Mouse (Mus musculus) right cerebral cortex, postnatal 4 days (tissue): ENCODE results near the gene Arhgef15.

Source experiments
- DNase-seq: peaks from one replicate; pipeline ENCODE4 v3.0.0-alpha.2; 2022

Gene Arhgef15

GRCm38 (mm10) chr11:68911531-68912177 is 45.6 kb downstream of the Arhgef15 start:
- no peak for DNase-seq

GRCm38 (mm10) chr11:68908846-68909503 is 48.3 kb downstream of the Arhgef15 start:
- no peak for DNase-seq

- no peak for DNase-seq
These were observed 50.0 kb downstream of the Arhgef15 start for GRCm38 (mm10) chr11:68907251-68907650.

GRCm38 (mm10) chr11:68906461-68906790 is 50.9 kb downstream of the Arhgef15 start:
- no peak for DNase-seq

GRCm38 (mm10) chr11:68905665-68906460 is 51.4 kb downstream of the Arhgef15 start:
- no peak for DNase-seq

GRCm38 (mm10) chr11:68905138-68905531 is 52.1 kb downstream of the Arhgef15 start:
- DNase-seq, result no peak

GRCm38 (mm10) chr11:68904375-68905137 is 52.7 kb downstream of the Arhgef15 start:
- DNase-seq, result peak; percentile 74

GRCm38 (mm10) chr11:68903775-68904174 is 53.5 kb downstream of the Arhgef15 start:
- DNase-seq, result no peak

- DNase-seq, result no peak
These were observed 54.5 kb downstream of the Arhgef15 start for GRCm38 (mm10) chr11:68902823-68903222.

- DNase-seq, result no peak
These were observed 54.9 kb downstream of the Arhgef15 start for GRCm38 (mm10) chr11:68902367-68902766.

GRCm38 (mm10) chr11:68902047-68902364 is 55.3 kb downstream of the Arhgef15 start:
- DNase-seq, result no peak

- DNase-seq, result peak; percentile 98
These were observed 55.8 kb downstream of the Arhgef15 start, which contains the start of gene Rpl26 for GRCm38 (mm10) chr11:68901351-68902046. Gene Rpl26 (plus strand): TSS chr11:68901583.

GRCm38 (mm10) chr11:68900519-68901350 is 56.5 kb downstream of the Arhgef15 start:
- peak; percentile 12 for DNase-seq

- no peak for DNase-seq
These were observed 57.5 kb downstream of the Arhgef15 start for GRCm38 (mm10) chr11:68899815-68900214.

GRCm38 (mm10) chr11:68898790-68899189 is 58.5 kb downstream of the Arhgef15 start:
- no peak for DNase-seq

- no peak for DNase-seq
These were observed 59.4 kb downstream of the Arhgef15 start for GRCm38 (mm10) chr11:68897838-68898237.

GRCm38 (mm10) chr11:68897120-68897519 is 60.2 kb downstream of the Arhgef15 start:
- no peak for DNase-seq

- no peak for DNase-seq
These were observed 61.0 kb downstream of the Arhgef15 start for GRCm38 (mm10) chr11:68896247-68896646.

GRCm38 (mm10) chr11:68893911-68894464 is 63.3 kb downstream of the Arhgef15 start:
- no peak for DNase-seq
